Mouse (Mus musculus) liver, adult 2 months (tissue): ENCODE results near the gene Lsr.

ENCODE experiments used
- CTCF ChIP-seq: fragments of 200-500 bp; IDR thresholded peaks from 2 replicates; pipeline ENCODE4 v1.5.1; 2011; ENCODE audit warnings: low read depth, low read length, control low read depth
- POLR2A ChIP-seq: fragments of 200-500 bp; IDR thresholded peaks from 2 replicates; pipeline ENCODE4 v1.6.1; 2011; ENCODE audit warnings: low read length, control low read depth; ENCODE audit not compliant: insufficient read depth; ENCODE audit errors: extremely low read depth

- no peak for TF ChIP-seq CTCF
- TF ChIP-seq POLR2A = no peak
Measured at GRCm38 (mm10) chr7:30968611-30969010, 4.7 kb downstream of the Lsr start.
